Comparison of ENCODE assay signal across 14 mouse cellular contexts in the genomic region with DNA sequence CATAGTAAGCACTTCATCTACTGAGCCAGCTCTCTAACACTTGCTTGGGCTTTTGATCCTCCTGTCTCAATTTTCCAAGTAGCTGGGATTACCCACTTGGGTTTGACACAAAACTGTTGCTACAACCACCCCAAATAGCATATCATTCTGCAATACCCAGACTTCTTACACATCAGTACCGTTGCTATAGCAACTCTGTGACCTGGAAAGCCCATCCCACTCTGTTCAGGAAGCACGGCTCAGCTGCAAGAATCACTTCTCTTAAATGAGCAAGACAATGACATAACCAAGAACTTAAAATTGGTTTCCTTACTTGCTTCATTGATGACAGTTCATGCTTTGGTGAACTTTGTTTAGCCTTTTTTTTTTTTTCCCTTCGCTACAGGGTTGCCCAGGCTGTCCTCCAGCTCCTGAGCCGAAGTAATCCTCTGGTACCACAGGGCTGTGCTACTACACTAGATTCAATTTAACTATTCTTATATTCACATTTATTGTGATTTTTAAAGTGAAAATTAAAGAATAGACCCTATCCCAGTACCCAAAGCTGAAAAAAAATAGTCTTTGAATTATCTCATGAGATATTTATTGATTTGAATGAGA.
A peak's percentile ranks its signal among the peaks of the same experiment; 100 is the strongest.
DNase-seq lines count a peak whose midpoint lies in the region; ATAC-seq and TF ChIP-seq lines count a peak whose summit lies in the region.
"Had no signal": no experiment of that assay in that cellular context is flagged by ENCODE, and none has a peak within 500 bp of the region (broad histone marks: within the 10 kb centered on the region; RNA-seq: fewer than 3 reads in every experiment).

No protein-coding gene starts in this region.

- DNase-seq in CD4-positive, CD25-positive, alpha-beta regulatory T cell, adult 2 months (ENCODE audit: low read depth, low spot score): peak; percentile 28
- DNase-seq in lung, postnatal 0 days (ENCODE audit: low spot score): peak; percentile 50
- DNase-seq in lung, postnatal 14 days: no peak
- peak; percentile 11 for DNase-seq in lung, postnatal 10 days
- peak; percentile 59 to 90 for DNase-seq in spleen, adult 2 months (ENCODE audit: low read depth in 1 of 2, low spot score in 2 of 2)
- no peak for DNase-seq in layer of hippocampus, postnatal 10 days (ENCODE audit: low spot score in 2 of 2)
- no peak for DNase-seq in hindbrain, embryonic 14.5 days (ENCODE audit: low spot score)
- DNase-seq: cerebellum, postnatal 25 days; heart, postnatal 4 days; lung, embryonic 14.5 days had no signal

- no peak for TF ChIP-seq CTCF in lung, postnatal 0 days (IDR thresholded peaks at IDR 0.05)
- TF ChIP-seq CTCF in spleen, adult 2 months (IDR thresholded peaks at IDR 0.05; ENCODE audit: extremely low read depth, insufficient read depth, insufficient read length, insufficient replicate concordance): no peak

- no peak overlapping the region for H3K4me3 ChIP-seq in lung, postnatal 0 days (ENCODE audit: low read depth, low read length)
- no peak overlapping the region for H3K4me3 ChIP-seq in spleen, adult 2 months (ENCODE audit: extremely low read depth, insufficient read depth, insufficient read length)
- no peak overlapping the region for H3K4me3 ChIP-seq in hindbrain, embryonic 14.5 days (replicated peaks; ENCODE audit: low read length)
- H3K4me3 ChIP-seq: heart, adult 2 months; myocyte had no signal

- H3K36me3 ChIP-seq in lung, postnatal 0 days (ENCODE audit: insufficient read depth, low read length): no peaks in the 10 kb centered on the region
- no peaks in the 10 kb centered on the region for H3K36me3 ChIP-seq in spleen, adult 2 months (ENCODE audit: control insufficient read depth, insufficient read depth, low read length)
- H3K36me3 ChIP-seq in hindbrain, embryonic 14.5 days (replicated peaks; ENCODE audit: control insufficient read depth, insufficient read depth): no peaks in the 10 kb centered on the region

- no peaks in the 10 kb centered on the region for H3K27me3 ChIP-seq in lung, postnatal 0 days (replicated peaks; ENCODE audit: insufficient read depth, low read length)
- H3K27me3 ChIP-seq in spleen, adult 2 months (ENCODE audit: control insufficient read depth, insufficient read depth, low read length): no peaks in the 10 kb centered on the region
- no peaks in the 10 kb centered on the region for H3K27me3 ChIP-seq in hindbrain, embryonic 14.5 days (ENCODE audit: control insufficient read depth, insufficient read depth, low read length)

- ATAC-seq in CD4-positive, CD25-positive, alpha-beta regulatory T cell, adult 4 months: no peak
- ATAC-seq in lung, postnatal 0 days: no peak
- ATAC-seq in hindbrain, embryonic 14.5 days (ENCODE audit: low FRiP score): no peak
- ATAC-seq: intestine, postnatal 0 days had no signal

- H3K4me2 ChIP-seq in lung, postnatal 0 days (replicated peaks; ENCODE audit: low read depth, low read length): no peak overlapping the region
- no peak overlapping the region for H3K4me2 ChIP-seq in hindbrain, embryonic 14.5 days (replicated peaks)
- H3K4me2 ChIP-seq: lung, embryonic 14.5 days had no signal

- TF ChIP-seq POLR2A in spleen, adult 2 months (IDR thresholded peaks at IDR 0.05; ENCODE audit: low read depth, low read length): no peak

- H3K9ac ChIP-seq in lung, postnatal 0 days (replicated peaks; ENCODE audit: low read depth): no peak overlapping the region
- H3K9ac ChIP-seq in hindbrain, embryonic 14.5 days: no peak overlapping the region
- H3K9ac ChIP-seq: lung, embryonic 14.5 days had no signal

- no peak for TF ChIP-seq EP300 in lung, postnatal 0 days (IDR thresholded peaks at IDR 0.05)

- 69% methylated on average over 4 of the region's 4 CpGs for WGBS in lung, postnatal 0 days
- 23% methylated on average over 4 of the region's 4 CpGs for WGBS in spleen, adult 2 months
- 62% methylated on average over 4 of the region's 4 CpGs for WGBS in hindbrain, embryonic 14.5 days

- H3K27ac ChIP-seq in lung, postnatal 0 days (ENCODE audit: low read length): no peak overlapping the region
- H3K27ac ChIP-seq in spleen, adult 2 months (ENCODE audit: insufficient read depth, low read length): no peak overlapping the region
- no peak overlapping the region for H3K27ac ChIP-seq in hindbrain, embryonic 14.5 days
- H3K27ac ChIP-seq: heart, adult 2 months had no signal

- no peaks in the 10 kb centered on the region for H3K4me1 ChIP-seq in lung, postnatal 0 days (ENCODE audit: insufficient read depth, low read depth, low read length)
- peaks cover 25% of the 10 kb centered on the region; the same call in 1 of the 2 replicates for H3K4me1 ChIP-seq in spleen, adult 2 months (ENCODE audit: control insufficient read depth, insufficient read depth, insufficient read length)
- H3K4me1 ChIP-seq in hindbrain, embryonic 14.5 days (replicated peaks; ENCODE audit: control insufficient read depth, insufficient read depth, low read length): no peaks in the 10 kb centered on the region

- no peaks in the 10 kb centered on the region for H3K9me3 ChIP-seq in lung, postnatal 0 days (ENCODE audit: low read length)
- H3K9me3 ChIP-seq in hindbrain, embryonic 14.5 days (ENCODE audit: control insufficient read depth, low read length): no peaks in the 10 kb centered on the region

Comparison
In these comparisons a context has a peak if more than half of its experiments do, and no peak if none do; other contexts are left out.
1. DNase-seq: peak in CD4-positive, CD25-positive, alpha-beta regulatory T cell, adult 2 months (single experiment), lung, postnatal 0 days (single experiment), lung, postnatal 10 days (single experiment) and spleen, adult 2 months (2 of 2); none in lung, postnatal 14 days (single experiment), layer of hippocampus, postnatal 10 days (0 of 2) and hindbrain, embryonic 14.5 days (single experiment).